Mouse (Mus musculus) CH12.LX (cell line): ENCODE measurements around the gene Zfp771. TPM values are rescaled to one million over a fixed set of nuclear protein-coding genes. Genes with fewer than 3 reads are reported as not detected.

ENCODE experiments used
- DNase-seq: peaks from one replicate; pipeline ENCODE4 v3.0.0-alpha.2; 2013; ENCODE audit errors: extremely low read depth
- H3K27ac ChIP-seq: 2 replicates; pipeline ENCODE4 v1.5.1; 2012; ENCODE audit warnings: low read depth, mild to moderate bottlenecking, control low read depth, moderate library complexity; ENCODE audit not compliant: insufficient read depth
- H3K27me3 ChIP-seq: replicated peaks from 2 replicates; pipeline ENCODE3; 2012; ENCODE audit warnings: inconsistent platforms
- H3K36me3 ChIP-seq, 2 experiments: replicated peaks in 1 of 2; 2 replicates each; pipeline versions ENCODE3 to v1.6.1; 2012; ENCODE audit warnings: inconsistent platforms in 1 of 2, low read length in 1 of 2, mild to moderate bottlenecking in 1 of 2, mixed read lengths in 1 of 2, moderate library complexity in 1 of 2; ENCODE audit not compliant: control insufficient read depth in 1 of 2, insufficient read depth in 1 of 2
- H3K4me1 ChIP-seq, 2 experiments: 2 replicates each; pipeline ENCODE4 v1.6.1; 2012; ENCODE audit warnings: inconsistent platforms in 1 of 2, moderate library complexity in 1 of 2; ENCODE audit not compliant: insufficient read depth in 2 of 2, control insufficient read depth in 1 of 2
- H3K4me2 ChIP-seq: 2 replicates; pipeline ENCODE4 v1.6.1; 2012; ENCODE audit warnings: low read depth, mild to moderate bottlenecking, control low read depth; ENCODE audit not compliant: poor library complexity, insufficient read depth, severe bottlenecking
- H3K4me3 ChIP-seq, 3 experiments: fragments of 150-350 bp in 1 of 3; sonication (generic) in 1 of 3; replicated peaks in 1 of 3; 2 replicates each; pipeline versions ENCODE3 to v1.5.1; 2011 to 2012; ENCODE audit warnings: low read depth in 2 of 3, low read length in 2 of 3, mild to moderate bottlenecking in 2 of 3, moderate library complexity in 2 of 3, control low read depth in 1 of 3, improper control_type of control experiment in 1 of 3, inconsistent platforms in 1 of 3, mixed read lengths in 1 of 3; ENCODE audit not compliant: poor library complexity in 1 of 3
- H3K79me2 ChIP-seq: replicated peaks from 2 replicates; pipeline ENCODE4 v1.6.1; 2012; ENCODE audit warnings: mild to moderate bottlenecking, moderate library complexity; ENCODE audit not compliant: control insufficient read depth, poor library complexity, insufficient read depth, severe bottlenecking; ENCODE audit errors: extremely low read depth
- H3K9ac ChIP-seq: 2 replicates; pipeline ENCODE4 v1.6.1; 2012; ENCODE audit warnings: low read depth, mild to moderate bottlenecking, control low read depth, moderate library complexity; ENCODE audit not compliant: insufficient read depth
- H3K9me3 ChIP-seq: replicated peaks from 2 replicates; pipeline ENCODE3; 2012; ENCODE audit warnings: low read length, inconsistent platforms, mixed read lengths
- BHLHE40 ChIP-seq: IDR thresholded peaks from 2 replicates; pipeline ENCODE4 v1.6.1; 2011; ENCODE audit warnings: mild to moderate bottlenecking, low read depth, low read length, improper control_type of control experiment
- CHD1 ChIP-seq: IDR thresholded peaks from 2 replicates; pipeline ENCODE4 v1.6.1; 2012; ENCODE audit warnings: low read depth, low read length, improper control_type of control experiment, inconsistent platforms
- CHD2 ChIP-seq: IDR thresholded peaks from 2 replicates; pipeline ENCODE4 v1.6.1; 2011; ENCODE audit warnings: low read length, improper control_type of control experiment
- CTCF ChIP-seq, 2 experiments: IDR thresholded peaks in 1 of 2; conservative IDR thresholded peaks in 1 of 2; 2 replicates each; pipeline ENCODE4 v1.5.1; 2011 to 2012; ENCODE audit warnings: low read depth in 2 of 2, low read length in 2 of 2, improper control_type of control experiment in 1 of 2, inconsistent platforms in 1 of 2, mild to moderate bottlenecking in 1 of 2, moderate library complexity in 1 of 2
- E2F4 ChIP-seq: IDR thresholded peaks from 2 replicates; pipeline ENCODE4 v1.6.1; 2011; ENCODE audit warnings: low read depth, low read length, improper control_type of control experiment; ENCODE audit not compliant: insufficient replicate concordance
- ELF1 ChIP-seq: IDR thresholded peaks from 2 replicates; pipeline ENCODE4 v1.6.1; 2014; ENCODE audit warnings: low read depth, mild to moderate bottlenecking, inconsistent platforms, low read length, improper control_type of control experiment
- EP300 ChIP-seq: IDR thresholded peaks from 2 replicates; pipeline ENCODE4 v1.6.1; 2011; ENCODE audit warnings: low read length, improper control_type of control experiment
- ETS1 ChIP-seq: conservative IDR thresholded peaks from 2 replicates; pipeline ENCODE4 v1.6.1; 2012; ENCODE audit warnings: low read depth, mild to moderate bottlenecking, inconsistent platforms, low read length, improper control_type of control experiment, moderate library complexity
- GABPA ChIP-seq: IDR thresholded peaks from 2 replicates; pipeline ENCODE4 v1.6.1; 2012; ENCODE audit warnings: low read depth, low read length, improper control_type of control experiment, inconsistent platforms; ENCODE audit not compliant: insufficient replicate concordance
- HCFC1 ChIP-seq: IDR thresholded peaks from 2 replicates; pipeline ENCODE4 v1.6.1; 2012; ENCODE audit warnings: low read depth, mild to moderate bottlenecking, inconsistent platforms, low read length, improper control_type of control experiment
- IRF4 ChIP-seq: IDR thresholded peaks from 2 replicates; pipeline ENCODE4 v1.6.1; 2014; ENCODE audit warnings: low read depth, mild to moderate bottlenecking, inconsistent platforms, low read length, improper control_type of control experiment
- JUN ChIP-seq: IDR thresholded peaks from 2 replicates; pipeline ENCODE4 v1.6.1; 2011; ENCODE audit warnings: low read depth, mild to moderate bottlenecking, low read length, improper control_type of control experiment, moderate library complexity; ENCODE audit not compliant: insufficient read depth
- KAT2A ChIP-seq: IDR thresholded peaks from 2 replicates; pipeline ENCODE4 v1.6.1; 2012; ENCODE audit warnings: low read length, improper control_type of control experiment, inconsistent platforms; ENCODE audit not compliant: insufficient replicate concordance
- MAFK ChIP-seq: IDR thresholded peaks from 2 replicates; pipeline ENCODE4 v1.6.1; 2011; ENCODE audit warnings: low read length, improper control_type of control experiment; ENCODE audit not compliant: insufficient replicate concordance
- MAX ChIP-seq: IDR thresholded peaks from 2 replicates; pipeline ENCODE4 v1.6.1; 2011; ENCODE audit warnings: low read length, improper control_type of control experiment
- MAZ ChIP-seq: IDR thresholded peaks from 2 replicates; pipeline ENCODE4 v1.6.1; 2012; ENCODE audit warnings: low read depth, mild to moderate bottlenecking, inconsistent platforms, low read length, improper control_type of control experiment, moderate library complexity
- MEF2A ChIP-seq: IDR thresholded peaks from 2 replicates; pipeline ENCODE4 v1.6.1; 2014; ENCODE audit warnings: low read depth, mild to moderate bottlenecking, inconsistent platforms, low read length, improper control_type of control experiment, borderline replicate concordance
- MXI1 ChIP-seq: IDR thresholded peaks from 2 replicates; pipeline ENCODE4 v1.6.1; 2011; ENCODE audit warnings: mild to moderate bottlenecking, low read depth, low read length, improper control_type of control experiment
- MYC ChIP-seq: IDR thresholded peaks from 2 replicates; pipeline ENCODE4 v1.6.1; 2011; ENCODE audit warnings: low read depth, mild to moderate bottlenecking, improper control_type of control experiment, low read length
- NELFE ChIP-seq: IDR thresholded peaks from 2 replicates; pipeline ENCODE4 v1.6.1; 2011; ENCODE audit warnings: low read depth, low read length, improper control_type of control experiment
- NRF1 ChIP-seq: IDR thresholded peaks from 2 replicates; pipeline ENCODE4 v1.6.1; 2014; ENCODE audit warnings: low read depth, mild to moderate bottlenecking, inconsistent platforms, low read length, improper control_type of control experiment, moderate library complexity
- PAX5 ChIP-seq: IDR thresholded peaks from 2 replicates; pipeline ENCODE4 v1.6.1; 2012; ENCODE audit warnings: low read length, inconsistent platforms, mixed read lengths
- POLR2A ChIP-seq: IDR thresholded peaks from 2 replicates; pipeline ENCODE4 v1.6.1; 2011; ENCODE audit warnings: low read depth, mild to moderate bottlenecking, improper control_type of control experiment, low read length
- POLR2AphosphoS2 ChIP-seq: IDR thresholded peaks from 2 replicates; pipeline ENCODE4 v1.6.1; 2011; ENCODE audit warnings: low read depth, low read length, improper control_type of control experiment
- RAD21 ChIP-seq: IDR thresholded peaks from 2 replicates; pipeline ENCODE4 v1.6.1; 2011; ENCODE audit warnings: low read depth, mild to moderate bottlenecking, low read length, improper control_type of control experiment, moderate library complexity
- RCOR1 ChIP-seq: conservative IDR thresholded peaks from 2 replicates; pipeline ENCODE4 v1.6.1; 2012; ENCODE audit warnings: low read depth, mild to moderate bottlenecking, inconsistent platforms, low read length, improper control_type of control experiment
- SIN3A ChIP-seq: IDR thresholded peaks from 2 replicates; pipeline ENCODE4 v1.6.1; 2012; ENCODE audit warnings: low read length, improper control_type of control experiment, inconsistent platforms
- SMC3 ChIP-seq: IDR thresholded peaks from 2 replicates; pipeline ENCODE4 v1.6.1; 2011; ENCODE audit warnings: low read depth, low read length, improper control_type of control experiment
- TBP ChIP-seq: conservative IDR thresholded peaks from 2 replicates; pipeline ENCODE4 v1.6.1; 2011; ENCODE audit warnings: low read depth, low read length, improper control_type of control experiment
- TCF12 ChIP-seq: IDR thresholded peaks from 2 replicates; pipeline ENCODE4 v1.6.1; 2014; ENCODE audit warnings: low read depth, mild to moderate bottlenecking, inconsistent platforms, low read length, improper control_type of control experiment
- UBTF ChIP-seq: IDR thresholded peaks from 2 replicates; pipeline ENCODE4 v1.6.1; 2012; ENCODE audit warnings: low read depth, mild to moderate bottlenecking, inconsistent platforms, low read length, improper control_type of control experiment, moderate library complexity
- USF1 ChIP-seq: IDR thresholded peaks from 2 replicates; pipeline ENCODE4 v1.6.1; 2014; ENCODE audit warnings: low read depth, mild to moderate bottlenecking, inconsistent platforms, low read length, improper control_type of control experiment
- ZC3H11A ChIP-seq: IDR thresholded peaks from 2 replicates; pipeline ENCODE4 v1.6.1; 2012; ENCODE audit warnings: low read depth, mild to moderate bottlenecking, inconsistent platforms, low read length, improper control_type of control experiment
- ZKSCAN1 ChIP-seq: IDR thresholded peaks from 2 replicates; pipeline ENCODE4 v1.6.1; 2012; ENCODE audit warnings: low read depth, inconsistent platforms, low read length, improper control_type of control experiment, borderline replicate concordance
- ZMIZ1 ChIP-seq: IDR thresholded peaks from 2 replicates; pipeline ENCODE4 v1.6.1; 2012; ENCODE audit warnings: low read depth, mild to moderate bottlenecking, inconsistent platforms, low read length, improper control_type of control experiment
- ZNF384 ChIP-seq: IDR thresholded peaks from 2 replicates; pipeline ENCODE4 v1.6.1; 2012; ENCODE audit warnings: low read depth, low read length, improper control_type of control experiment, inconsistent platforms
- dilution Hi-C: fragments of 300-500 bp; cut with MboI; formaldehyde crosslinking; loops from 2 replicates; pipeline ENCODE4 v1.14.3; 2020; ENCODE audit warnings: low sequenced_read_pairs; ENCODE audit not compliant: extremely low pct_unique_long_range_greater_than_20kb, extremely low pct_ligation_motif_present
- in situ Hi-C: fragments of 300-500 bp; cut with MboI; formaldehyde crosslinking; loops from 3 replicates; pipeline ENCODE4 v1.14.3; 2019; ENCODE audit warnings: low sequenced_read_pairs, low pct_ligation_motif_present, low pct_unique_long_range_greater_than_20kb, mixed read lengths
- polyA plus RNA-seq: library from polyadenylated mRNA; unstranded; fragments of >175 nt; gene quantifications from 2 replicates; pipeline ENCODE4 v1.2.1, GENCODE M21; 2012; ENCODE audit warnings: low read depth; ENCODE audit not compliant: insufficient read length
- total RNA-seq, 2 experiments: library from RNA; depleted of rRNA; stranded (reverse); fragments of 300-350 nt in 1 of 2; fragments of >200 nt in 1 of 2; gene quantifications; 2 replicates each; pipeline ENCODE4 v1.2.3; 2012 to 2014

The Zfp771 gene
- total and polyA plus RNA-seq, 3 experiments, result 26.5 to 35.5 (median 27.0) TPM

- Histone ChIP-seq H3K9me3 (no peaks in the 10 kb centered on the region), H3K9ac (peak within 1 kb of the TSS; percentile 93), H3K36me3 (peaks cover 18 to 20% of the 10 kb centered on the region in 2 experiments), H3K4me1 (peaks cover 9 to 55% of the 10 kb centered on the region in 2 experiments), H3K79me2 (peaks cover 52% of the 10 kb centered on the region), H3K27me3 (no peaks in the 10 kb centered on the region), H3K27ac (peak within 1 kb of the TSS; percentile 93), H3K4me2 (peak within 1 kb of the TSS; percentile 89), H3K4me3 (peak within 1 kb of the TSS; percentile 64 to 75 (median 71))
- dilution Hi-C loops (no loop called here), in situ Hi-C loops (no loop called here)
- peak; percentile 86 for DNase-seq
- peak; percentile 70; the same call in 1 of the 2 replicates for TF ChIP-seq EP300
- peak; percentile 98 for TF ChIP-seq MAZ
- 0 out of 2 replicates have a peak, but pooled peaks have one; percentile 44 for TF ChIP-seq KAT2A
- TF ChIP-seq MAFK, result peak; percentile 71
- TF ChIP-seq CHD1, result peak; percentile 40; the same call in 1 of the 2 replicates
- no peak for TF ChIP-seq JUN
- TF ChIP-seq RAD21, result no peak; the same call in 1 of the 2 replicates
- peak; percentile 69; the same call in 1 of the 2 replicates for TF ChIP-seq TBP
- 0 out of 2 replicates have a peak, but pooled peaks have one; percentile 56 for TF ChIP-seq ZMIZ1
- no peak for TF ChIP-seq PAX5
- peak; percentile 75; the same call in 1 of the 2 replicates for TF ChIP-seq RCOR1
- TF ChIP-seq ZNF384, result no peak; the same call in 1 of the 2 replicates
- peak; percentile 69; the same call in 1 of the 2 replicates for TF ChIP-seq MAX
- no peak for TF ChIP-seq USF1
- peak; percentile 93 for TF ChIP-seq SIN3A
- peak; percentile 86 for TF ChIP-seq ETS1
- TF ChIP-seq CTCF (conservative IDR thresholded peaks at IDR 0.05 in 1 of 2, IDR thresholded peaks at IDR 0.05 in 1 of 2; ENCODE audit: low read depth in 2 of 2, low read length in 2 of 2), result no peak
- no peak for TF ChIP-seq UBTF
- peak; percentile 73 for TF ChIP-seq ELF1
- peak; percentile 45; the same call in 1 of the 2 replicates for TF ChIP-seq NRF1
- TF ChIP-seq MXI1, result peak; percentile 36
- TF ChIP-seq MYC, result no peak; the same call in 1 of the 2 replicates
- TF ChIP-seq POLR2AphosphoS2, result no peak
- peak; percentile 67 for TF ChIP-seq POLR2A
- peak; percentile 76; the same call in 1 of the 2 replicates for TF ChIP-seq NELFE
- peak; percentile 91 for TF ChIP-seq CHD2
- TF ChIP-seq GABPA, result no peak
- TF ChIP-seq IRF4, result peak; percentile 92
- TF ChIP-seq ZC3H11A, result no peak
- TF ChIP-seq MEF2A, result peak; percentile 79
- TF ChIP-seq ZKSCAN1, result no peak
- TF ChIP-seq HCFC1, result peak; percentile 63
- no peak for TF ChIP-seq E2F4
- peak; percentile 56; the same call in 1 of the 2 replicates for TF ChIP-seq BHLHE40
- TF ChIP-seq SMC3, result peak; percentile 24; the same call in 1 of the 2 replicates
- peak; percentile 90 for TF ChIP-seq TCF12
Measured at GRCm38 (mm10) chr7:127296098-127296497, 52.0 kb downstream of the Zfp771 start, which contains the start of gene Itgal. Itgal (plus strand) TSS chr7:127296260.
